Mouse (Mus musculus) regulatory T cell (primary cell): ENCODE measurements around the gene Aph1a.
"Not testable (repeated sequence)": the region's sequence is repeated elsewhere in the genome, so short reads cannot be mapped to it uniquely, and the experiment has no call there.

ENCODE experiments used
- in situ Hi-C: fragments of 300-600 bp; cut with MboI, MseI; formaldehyde crosslinking; loops from one replicate; pipeline ENCODE4 v1.15.1; 2025; ENCODE audit warnings: high pct_unique_total_duplicates

The Aph1a gene

DNA sequence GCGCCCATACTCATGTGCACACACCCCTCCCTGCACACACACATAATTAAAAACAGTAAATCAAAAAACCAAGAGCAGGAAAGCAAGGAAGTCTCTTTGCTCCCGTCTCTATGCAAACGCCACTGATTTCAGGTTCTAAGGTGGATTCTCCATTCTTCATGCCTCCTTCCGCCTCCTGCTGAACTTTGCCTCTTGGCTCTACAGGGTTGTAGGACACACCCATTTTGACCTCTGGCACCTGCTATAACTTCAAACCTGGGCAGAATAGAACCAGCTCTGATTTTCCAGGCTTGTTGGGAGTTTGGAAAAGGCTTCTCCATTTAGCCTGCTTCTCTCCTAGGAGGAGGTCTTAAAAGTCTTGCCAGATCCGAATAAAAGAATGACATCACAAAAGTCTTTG is 9.4 kb upstream of the Aph1a start:
- in situ Hi-C loops = no loop called here

DNA sequence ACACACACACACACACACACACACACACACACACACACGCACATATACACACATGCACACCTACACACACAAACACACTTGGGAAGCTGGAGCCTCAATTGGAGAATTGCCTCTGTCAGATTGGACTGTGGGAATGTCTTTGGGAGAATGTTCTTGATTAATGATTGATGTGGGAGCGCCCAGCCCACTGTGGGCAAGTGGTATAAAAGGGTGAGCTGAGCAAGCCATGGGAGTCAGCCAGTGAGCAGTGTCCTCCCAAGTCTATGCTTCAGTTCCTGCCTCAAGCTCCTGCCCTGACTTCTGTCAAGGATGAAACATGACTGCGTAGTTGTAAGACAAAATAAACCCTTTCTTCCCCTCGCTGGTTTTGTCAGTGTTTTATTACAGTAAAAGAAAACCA is 6.2 kb upstream of the Aph1a start:
- in situ Hi-C loops = no loop called here

GRCm38 (mm10) chr3:95889664-95890063 is 4.1 kb upstream of the Aph1a start:
- in situ Hi-C loops = no loop called here

- in situ Hi-C loops = no loop called here
Observed at GRCm38 (mm10) chr3:95891211-95892065, 2.3 kb upstream of the Aph1a start, which contains the start of gene BC028528. TSS of gene BC028528 (minus strand) at chr3:95892005.

GRCm38 (mm10) chr3:95892066-95893052 is 1.4 kb upstream of the Aph1a start:
- in situ Hi-C loops = no loop called here

DNA sequence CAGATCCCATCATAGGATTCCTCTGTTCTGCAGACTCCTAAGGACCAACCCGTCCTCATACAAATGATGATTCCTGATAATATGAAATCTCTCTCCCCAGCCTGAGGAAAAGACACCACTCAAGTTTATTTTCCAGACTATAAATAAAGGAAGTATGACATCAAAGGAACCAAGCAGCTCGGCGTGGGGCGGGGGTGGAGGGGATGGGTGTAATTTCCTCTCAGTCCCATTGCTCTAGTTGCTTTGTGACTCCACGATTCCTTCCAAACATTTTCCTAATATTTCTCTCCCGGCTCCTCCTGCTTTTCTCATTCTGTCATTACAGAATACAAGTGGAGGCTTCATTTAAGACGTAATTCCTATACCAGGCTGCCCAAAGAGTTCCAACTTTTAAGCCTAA is 643 bp upstream of the Aph1a start:
- in situ Hi-C loops = no loop called here

- in situ Hi-C loops = no loop called here
Observed at GRCm38 (mm10) chr3:95894317-95895160, 770 bp downstream of the Aph1a start.

GRCm38 (mm10) chr3:95895501-95895900 is 1.7 kb downstream of the Aph1a start:
- in situ Hi-C loops = not testable (repeated sequence)

DNA sequence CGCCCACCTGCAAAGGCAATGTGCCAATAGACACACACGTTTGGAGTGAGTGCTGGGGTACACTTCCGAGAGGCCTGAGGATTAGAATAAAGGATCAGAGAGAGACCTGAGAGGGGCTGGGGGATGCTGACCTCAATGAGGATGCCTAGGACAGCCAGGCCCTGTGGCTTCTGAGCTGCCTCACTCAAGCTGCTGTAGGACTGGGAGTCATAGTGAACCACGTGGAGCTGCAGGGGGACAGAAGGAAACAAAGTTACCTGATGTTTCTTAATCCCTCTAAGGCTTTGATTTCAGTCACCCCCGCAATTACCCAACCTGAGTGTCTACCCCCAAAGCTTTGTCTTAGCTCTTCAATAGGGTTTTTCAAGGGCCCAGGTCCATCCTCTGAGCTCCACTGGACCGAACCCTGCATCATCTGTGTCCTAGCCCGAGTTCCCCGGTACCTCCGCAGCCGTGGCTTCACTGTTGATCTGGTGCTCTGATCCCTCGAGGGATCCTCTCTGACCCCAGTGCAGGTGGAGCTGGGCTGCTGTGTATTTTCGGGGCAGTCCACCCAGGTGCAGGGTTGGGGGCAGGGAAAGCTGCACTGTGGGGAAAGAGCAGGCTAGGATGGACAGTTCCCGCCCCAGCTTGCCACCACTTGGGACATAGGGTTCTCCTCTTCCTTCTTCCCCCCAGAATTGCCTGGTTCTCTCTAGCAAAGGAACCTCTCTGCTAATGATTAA is 6.2 kb downstream of the Aph1a start:
- in situ Hi-C loops = loop anchor here (5.0 kb wide), 1 partner anchor 33 kb away; no protein-coding TSS in a partner anchor

- in situ Hi-C loops = loop anchor here (5.0 kb wide), 1 partner anchor 34 kb away; no protein-coding TSS in a partner anchor
Observed at GRCm38 (mm10) chr3:95901616-95902372, 8.0 kb downstream of the Aph1a start.

GRCm38 (mm10) chr3:95902373-95902625 is 8.5 kb downstream of the Aph1a start:
- in situ Hi-C loops = loop anchor here (5.0 kb wide), 1 partner anchor 35 kb away; no protein-coding TSS in a partner anchor

DNA sequence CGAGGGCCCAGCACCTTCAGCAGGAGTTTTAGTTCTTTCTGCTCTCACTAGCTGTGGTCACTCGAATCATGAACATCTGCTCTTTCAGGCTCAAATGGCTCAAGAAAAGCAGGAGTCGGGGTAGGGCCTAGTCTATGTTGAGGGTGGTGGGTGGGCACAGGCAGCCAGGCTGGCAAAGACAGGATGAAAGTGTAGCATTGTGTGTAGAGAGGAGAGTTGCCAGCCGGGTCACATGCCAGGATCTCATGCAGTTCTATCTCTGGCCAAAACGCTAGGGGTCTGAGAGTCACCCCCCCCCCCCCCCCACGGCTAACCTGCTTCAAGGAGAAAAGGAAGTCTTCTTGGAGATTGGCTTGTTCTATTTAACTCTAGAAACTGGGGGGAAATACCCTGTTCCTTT is 8.9 kb downstream of the Aph1a start:
- in situ Hi-C loops = loop anchor here (5.0 kb wide), 1 partner anchor 35 kb away; no protein-coding TSS in a partner anchor

DNA sequence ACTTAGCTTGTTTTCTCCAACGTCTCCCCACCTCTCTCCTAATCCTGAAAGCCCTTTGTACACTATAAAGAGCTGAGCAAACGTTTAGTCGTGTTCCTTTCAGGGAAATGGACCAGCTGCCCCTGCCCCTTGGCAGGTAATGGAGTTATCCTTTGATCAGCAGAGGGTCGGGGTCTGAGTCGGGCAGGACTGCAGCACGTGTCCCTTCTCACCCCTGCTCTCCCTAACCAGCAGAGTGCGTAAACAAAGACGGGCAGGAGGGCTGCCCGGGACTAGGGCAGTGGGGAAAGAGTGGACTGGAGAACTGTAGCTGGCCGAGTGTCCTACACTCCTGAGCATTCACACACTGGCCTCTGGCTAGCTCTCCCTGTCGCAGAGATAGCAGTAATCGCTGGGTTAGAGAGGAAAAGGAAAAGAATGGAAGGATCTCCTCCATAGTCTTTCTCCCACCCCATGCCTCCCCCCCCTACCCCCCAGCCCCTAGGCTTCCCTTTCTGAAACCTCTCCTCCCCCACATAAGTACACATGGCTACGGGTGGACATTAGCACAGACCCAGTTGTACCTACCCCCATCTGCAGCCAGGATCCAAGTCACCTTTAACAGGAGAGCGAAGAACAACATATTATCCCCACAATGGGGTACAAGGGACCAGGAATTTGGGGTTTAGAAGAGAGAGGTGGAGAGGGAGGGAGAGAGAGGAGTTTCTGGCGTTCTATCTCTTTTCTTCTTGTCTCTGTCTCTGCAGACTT is 10.2 kb downstream of the Aph1a start:
- in situ Hi-C loops = loop anchor here (5.0 kb wide), 1 partner anchor 37 kb away; no protein-coding TSS in a partner anchor

DNA sequence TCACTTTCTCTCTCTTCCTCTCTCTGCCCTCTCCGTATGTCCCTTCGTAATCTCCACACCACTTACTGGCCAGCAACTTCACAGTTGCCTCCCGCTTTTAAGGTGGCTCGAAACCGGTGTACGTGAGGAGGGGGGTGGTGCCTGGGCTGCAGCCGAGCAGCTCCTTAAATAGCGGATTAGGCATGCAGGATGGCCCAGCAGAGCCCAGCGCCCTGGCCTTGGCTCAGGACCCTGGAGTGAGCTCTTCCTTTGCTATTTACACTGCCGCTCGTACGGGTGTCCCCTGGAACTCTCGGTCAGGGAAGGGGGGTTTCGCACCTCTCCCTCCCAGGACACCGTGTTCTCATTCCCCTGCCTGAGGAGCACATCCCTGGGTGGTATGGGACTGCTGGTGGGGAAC is 10.8 kb downstream of the Aph1a start, which contains the start of gene Car14:
Gene Car14, minus strand, starts transcription at position 124 of the 400 bp plus-strand sequence.
- in situ Hi-C loops = loop anchor here (5.0 kb wide), 1 partner anchor 37 kb away; no protein-coding TSS in a partner anchor

DNA sequence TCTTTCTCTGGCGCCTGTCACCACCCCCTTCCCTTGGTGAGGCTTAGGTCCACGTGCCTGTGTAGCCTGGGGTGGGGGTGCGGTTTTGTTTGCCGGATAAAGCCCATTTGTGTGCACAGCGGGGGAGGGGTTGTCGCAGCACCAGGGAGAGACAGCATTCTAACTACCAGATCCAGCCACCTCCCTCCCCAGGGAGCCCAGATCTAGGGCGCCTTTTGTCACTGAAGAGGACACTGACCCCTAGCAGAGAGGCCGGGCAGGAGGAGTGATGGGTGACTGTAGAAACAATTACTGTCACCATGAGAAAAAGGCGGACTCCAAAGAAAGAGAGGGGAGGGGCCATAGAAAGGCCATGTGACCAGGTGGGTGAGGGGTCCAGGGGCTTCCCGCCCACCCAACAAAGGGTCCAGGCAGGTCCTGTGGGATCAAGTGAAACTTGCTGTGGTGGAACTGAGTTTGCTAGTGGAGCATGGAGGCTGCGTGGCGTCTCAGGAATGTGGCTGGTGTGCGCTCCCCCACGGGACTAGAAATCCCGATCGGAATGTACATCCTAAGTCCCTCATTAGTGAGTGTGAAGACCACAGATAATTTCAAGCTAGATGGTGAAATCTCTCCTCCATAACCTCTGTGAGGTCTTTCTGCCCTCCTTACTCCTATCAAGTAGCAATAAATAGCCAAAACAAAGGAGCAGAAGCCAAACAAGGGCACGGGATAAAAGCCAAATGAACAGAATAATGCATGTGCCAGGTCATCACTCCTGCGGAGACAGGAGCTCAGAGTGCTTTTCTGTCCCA is 11.6 kb downstream of the Aph1a start:
- in situ Hi-C loops = no loop called here

DNA sequence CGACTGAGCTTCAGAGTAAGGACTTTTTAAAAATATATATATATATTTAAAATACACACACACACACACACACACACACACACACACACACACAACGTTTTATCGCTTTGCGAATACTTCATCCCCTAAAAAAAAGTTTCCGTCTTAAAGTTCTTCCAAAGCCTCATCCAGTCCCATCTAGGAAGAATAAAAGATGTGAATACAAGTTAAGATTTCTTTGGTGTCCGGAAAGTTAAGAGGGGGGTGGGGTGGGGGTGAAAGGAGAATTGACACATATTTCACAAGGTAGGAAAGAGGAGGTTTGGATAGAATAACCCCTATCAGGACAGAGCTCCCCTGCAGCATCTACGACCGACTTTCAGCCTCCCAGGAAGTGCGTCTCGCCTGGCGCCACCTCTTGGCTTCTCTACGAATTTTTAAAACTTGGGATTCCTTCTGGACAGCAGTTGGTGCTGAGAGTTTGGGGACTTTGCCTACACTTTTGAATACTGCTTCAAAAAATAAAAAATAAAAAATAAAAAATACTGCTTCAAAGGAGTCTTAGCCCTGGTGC is 12.2 kb downstream of the Aph1a start:
- in situ Hi-C loops = no loop called here

DNA sequence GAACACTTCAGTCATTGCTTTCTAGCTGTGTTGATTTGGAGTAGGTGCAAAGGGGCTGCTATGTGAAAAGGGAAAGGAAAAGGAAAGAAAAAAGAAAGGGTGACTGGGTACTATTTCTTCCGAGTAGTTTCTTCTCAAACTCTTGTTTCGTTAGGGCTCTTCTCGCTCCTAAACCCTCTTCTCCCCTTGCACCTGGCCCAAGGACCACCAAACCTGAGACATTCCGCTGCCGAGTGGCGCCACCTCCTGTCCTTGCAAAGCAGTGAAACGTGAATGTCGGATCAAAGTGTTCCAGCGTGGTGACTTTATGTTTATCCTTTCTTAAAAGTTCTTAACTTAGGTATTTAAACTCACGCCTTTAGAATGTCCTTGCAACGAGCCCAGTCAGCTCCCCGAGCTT is 13.1 kb downstream of the Aph1a start:
- in situ Hi-C loops = no loop called here

DNA sequence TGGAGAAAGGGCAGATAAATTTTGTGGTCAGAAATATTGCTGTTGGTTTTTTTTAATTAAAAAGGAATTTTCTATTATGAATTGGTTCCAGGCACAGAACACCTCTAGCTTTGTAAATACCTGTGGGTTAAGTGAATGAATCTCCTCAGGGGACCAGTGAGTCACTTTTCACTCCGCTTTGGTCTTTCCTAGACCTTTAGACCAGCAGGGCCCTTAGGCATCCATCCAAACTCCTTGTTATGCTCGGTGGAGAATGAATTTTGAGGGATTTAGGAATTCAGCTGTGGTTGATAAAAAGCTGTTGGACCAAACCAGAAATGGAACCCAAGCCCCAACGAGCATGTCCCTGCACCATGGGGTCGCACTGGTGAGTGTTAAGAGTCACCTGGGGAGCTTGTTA is 13.8 kb downstream of the Aph1a start:
- in situ Hi-C loops = no loop called here
